13 mouse cellular contexts compared by ENCODE assay signal in the genomic region with DNA sequence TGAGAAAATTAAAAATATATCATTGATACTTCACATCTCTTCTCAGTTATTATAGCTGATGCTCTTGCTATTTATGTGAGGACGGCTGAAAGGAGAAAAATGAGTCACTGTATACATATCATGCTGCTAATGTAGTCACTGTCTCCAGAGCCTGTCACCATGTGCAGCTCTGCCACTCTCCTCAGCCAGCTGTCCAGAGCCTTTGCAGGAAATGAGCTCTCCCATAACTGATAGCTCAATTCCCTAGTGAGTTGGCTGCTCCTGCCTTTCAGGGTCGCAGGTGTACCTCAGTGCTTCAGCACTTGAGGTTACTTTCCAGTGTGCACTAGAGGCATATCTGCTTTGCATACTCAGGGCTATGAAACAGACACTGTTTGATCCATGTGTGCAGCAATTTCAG.
DNase-seq lines count a peak whose midpoint lies in the region; ATAC-seq and TF ChIP-seq lines count a peak whose summit lies in the region.
"Had no signal": no experiment of that assay in that cellular context is flagged by ENCODE, and none has a peak within 500 bp of the region (broad histone marks: within the 10 kb centered on the region; RNA-seq: fewer than 3 reads in every experiment).

No protein-coding gene starts in this region.

- no peaks in the 10 kb centered on the region for H3K4me1 ChIP-seq in hindbrain, embryonic 11.5 days (replicated peaks; ENCODE audit: control insufficient read depth, insufficient read depth, low read length)
- H3K4me1 ChIP-seq in hindbrain, embryonic 10.5 days (replicated peaks), result 0 out of 2 replicates have a peak, but pooled peaks cover 4% of the 10 kb centered on the region
- no peaks in the 10 kb centered on the region for H3K4me1 ChIP-seq in hindbrain, embryonic 14.5 days (replicated peaks; ENCODE audit: control insufficient read depth, insufficient read depth, low read length)
- no peaks in the 10 kb centered on the region for H3K4me1 ChIP-seq in neural tube, embryonic 12.5 days
- H3K4me1 ChIP-seq: liver, embryonic 12.5 days had no signal

- H3K27me3 ChIP-seq in hindbrain, embryonic 11.5 days (ENCODE audit: control insufficient read depth, insufficient read depth, low read length), result no peaks in the 10 kb centered on the region
- no peaks in the 10 kb centered on the region for H3K27me3 ChIP-seq in hindbrain, embryonic 10.5 days (ENCODE audit: insufficient read depth, poor library complexity, severe bottlenecking)
- H3K27me3 ChIP-seq in hindbrain, embryonic 14.5 days (ENCODE audit: control insufficient read depth, insufficient read depth, low read length), result no peaks in the 10 kb centered on the region
- no peaks in the 10 kb centered on the region for H3K27me3 ChIP-seq in neural tube, embryonic 12.5 days (replicated peaks)
- H3K27me3 ChIP-seq: liver, embryonic 12.5 days had no signal

- no peak overlapping the region for H3K27ac ChIP-seq in hindbrain, embryonic 11.5 days (ENCODE audit: low read depth, low read length)
- H3K27ac ChIP-seq in hindbrain, embryonic 10.5 days, result no peak overlapping the region
- H3K27ac ChIP-seq in hindbrain, embryonic 14.5 days, result 0 out of 2 replicates have a peak overlapping the region, but pooled peaks have one; percentile 46
- H3K27ac ChIP-seq in neural tube, embryonic 12.5 days, result no peak overlapping the region
- H3K27ac ChIP-seq: heart, embryonic 10.5 days; kidney, postnatal 0 days; liver, embryonic 12.5 days; stomach, postnatal 0 days had no signal

- WGBS in hindbrain, embryonic 11.5 days, result 73% methylated on average over 2 of the region's 2 CpGs
- WGBS in hindbrain, embryonic 10.5 days, result 77% methylated on average over 2 of the region's 2 CpGs
- WGBS in hindbrain, embryonic 14.5 days, result 43% methylated on average over 2 of the region's 2 CpGs
- 52% methylated on average over 2 of the region's 2 CpGs for WGBS in neural tube, embryonic 12.5 days

- TF ChIP-seq POLR2A in brain, embryonic 14.5 days (IDR thresholded peaks at IDR 0.05; ENCODE audit: borderline replicate concordance, extremely low read depth, insufficient read depth, insufficient read length, poor library complexity, severe bottlenecking), result no peak

- H3K36me3 ChIP-seq in hindbrain, embryonic 11.5 days (ENCODE audit: control insufficient read depth, insufficient read depth, low read length), result no peaks in the 10 kb centered on the region
- no peaks in the 10 kb centered on the region for H3K36me3 ChIP-seq in hindbrain, embryonic 10.5 days
- H3K36me3 ChIP-seq in hindbrain, embryonic 14.5 days (replicated peaks; ENCODE audit: control insufficient read depth, insufficient read depth), result no peaks in the 10 kb centered on the region
- H3K36me3 ChIP-seq in neural tube, embryonic 12.5 days, result no peaks in the 10 kb centered on the region
- H3K36me3 ChIP-seq: heart, embryonic 10.5 days; liver, embryonic 12.5 days had no signal

- H3K4me3 ChIP-seq in hindbrain, embryonic 11.5 days (ENCODE audit: low read depth, low read length), result no peak overlapping the region
- no peak overlapping the region for H3K4me3 ChIP-seq in hindbrain, embryonic 10.5 days
- H3K4me3 ChIP-seq in hindbrain, embryonic 14.5 days (replicated peaks; ENCODE audit: low read length), result no peak overlapping the region
- no peak overlapping the region for H3K4me3 ChIP-seq in neural tube, embryonic 12.5 days
- H3K4me3 ChIP-seq: heart, embryonic 10.5 days; liver, embryonic 12.5 days had no signal

- H3K9ac ChIP-seq in hindbrain, embryonic 11.5 days (ENCODE audit: low read depth, low read length), result no peak overlapping the region
- no peak overlapping the region for H3K9ac ChIP-seq in hindbrain, embryonic 14.5 days
- H3K9ac ChIP-seq in neural tube, embryonic 12.5 days, result no peak overlapping the region
- H3K9ac ChIP-seq: liver, embryonic 12.5 days had no signal

- H3K9me3 ChIP-seq in hindbrain, embryonic 11.5 days (ENCODE audit: control insufficient read depth, low read length), result no peaks in the 10 kb centered on the region
- H3K9me3 ChIP-seq in hindbrain, embryonic 10.5 days, result no peaks in the 10 kb centered on the region
- no peaks in the 10 kb centered on the region for H3K9me3 ChIP-seq in hindbrain, embryonic 14.5 days (ENCODE audit: control insufficient read depth, low read length)
- no peaks in the 10 kb centered on the region for H3K9me3 ChIP-seq in neural tube, embryonic 12.5 days
- H3K9me3 ChIP-seq: heart, embryonic 10.5 days; liver, embryonic 12.5 days had no signal

- ATAC-seq in hindbrain, embryonic 11.5 days (ENCODE audit: low FRiP score), result peak; percentile 88
- peak; percentile 27; the same call in 1 of the 2 replicates for ATAC-seq in hindbrain, embryonic 14.5 days (ENCODE audit: low FRiP score)
- peak; percentile 80 for ATAC-seq in neural tube, embryonic 12.5 days (ENCODE audit: low FRiP score, low read depth)
- ATAC-seq in cerebellum, adult (ENCODE audit: insufficient number of reproducible peaks, low FRiP score, low TSS enrichment), result no peak
- ATAC-seq: liver, embryonic 12.5 days; Patski had no signal

- no peak overlapping the region for H3K4me2 ChIP-seq in hindbrain, embryonic 11.5 days (replicated peaks; ENCODE audit: low read depth, low read length)
- H3K4me2 ChIP-seq in hindbrain, embryonic 14.5 days (replicated peaks), result no peak overlapping the region
- no peak overlapping the region for H3K4me2 ChIP-seq in neural tube, embryonic 12.5 days (replicated peaks)
- H3K4me2 ChIP-seq: liver, embryonic 12.5 days had no signal

- peak; percentile 11 for DNase-seq in hindbrain, embryonic 11.5 days (ENCODE audit: low spot score)
- no peak for DNase-seq in hindbrain, embryonic 10.5 days (ENCODE audit: low spot score)
- peak; percentile 36 for DNase-seq in brain, embryonic 14.5 days (ENCODE audit: low read depth)
- no peak for DNase-seq in hindbrain, embryonic 14.5 days (ENCODE audit: low spot score)
- DNase-seq in c-Kit-positive CD71-positive TER-119-positive erythroid progenitor cells, embryonic 14.5 days (ENCODE audit: low spot score), result no peak
- DNase-seq in lung, postnatal 14 days, result no peak

- TF ChIP-seq CTCF in brain, embryonic 14.5 days (IDR thresholded peaks at IDR 0.05; ENCODE audit: borderline replicate concordance, extremely low read depth, insufficient read depth, insufficient read length), result no peak

Comparison
In these comparisons a context has a peak if more than half of its experiments do, and no peak if none do; other contexts are left out.
1. DNase-seq: peak in hindbrain, embryonic 11.5 days (single experiment) and brain, embryonic 14.5 days (single experiment); none in hindbrain, embryonic 10.5 days (single experiment), hindbrain, embryonic 14.5 days (single experiment), c-Kit-positive CD71-positive TER-119-positive erythroid progenitor cells, embryonic 14.5 days (single experiment) and lung, postnatal 14 days (single experiment).